Mouse (Mus musculus): ENCODE results near the gene Car11.
A peak's percentile ranks its signal among the peaks of the same experiment; 100 is the strongest.

Car11 gene

DNA sequence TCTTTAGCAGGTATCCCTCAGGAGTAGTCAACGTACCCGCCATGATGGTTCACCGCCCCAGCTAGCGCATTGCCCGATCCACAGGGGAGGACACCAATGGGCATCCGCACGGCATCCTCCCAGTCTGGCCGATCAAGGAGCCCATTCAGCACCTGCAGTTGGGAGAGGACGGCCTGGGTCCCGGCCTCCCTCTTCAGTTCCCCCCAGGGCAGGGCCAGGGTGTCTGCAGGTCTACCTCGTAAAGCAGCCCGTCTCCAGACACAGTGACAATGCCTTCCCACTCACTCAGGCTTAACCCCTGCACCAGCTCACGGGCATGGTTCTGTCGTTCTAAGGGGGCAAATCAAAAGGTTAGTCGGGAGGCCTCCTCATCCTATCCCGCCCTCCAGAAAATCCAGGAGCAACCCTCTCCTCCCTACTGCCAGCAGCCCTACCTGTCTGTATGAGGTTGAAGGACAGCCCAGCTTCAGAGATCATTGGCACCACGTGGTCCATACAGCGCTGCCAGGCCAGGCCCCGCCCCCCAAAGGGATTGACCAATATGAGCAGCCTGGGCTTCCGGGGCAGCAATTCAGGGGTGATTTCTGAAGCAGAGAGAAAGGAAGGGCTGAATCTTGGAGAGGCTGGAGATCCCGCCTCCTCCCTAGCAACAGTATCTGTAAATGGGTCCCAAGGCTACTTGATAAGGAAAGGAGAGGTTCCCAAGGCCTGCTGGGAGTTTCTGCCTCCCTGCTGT, 12.5 kb downstream of the Car11 start:
- DNase-seq = peak; percentile 88

DNA sequence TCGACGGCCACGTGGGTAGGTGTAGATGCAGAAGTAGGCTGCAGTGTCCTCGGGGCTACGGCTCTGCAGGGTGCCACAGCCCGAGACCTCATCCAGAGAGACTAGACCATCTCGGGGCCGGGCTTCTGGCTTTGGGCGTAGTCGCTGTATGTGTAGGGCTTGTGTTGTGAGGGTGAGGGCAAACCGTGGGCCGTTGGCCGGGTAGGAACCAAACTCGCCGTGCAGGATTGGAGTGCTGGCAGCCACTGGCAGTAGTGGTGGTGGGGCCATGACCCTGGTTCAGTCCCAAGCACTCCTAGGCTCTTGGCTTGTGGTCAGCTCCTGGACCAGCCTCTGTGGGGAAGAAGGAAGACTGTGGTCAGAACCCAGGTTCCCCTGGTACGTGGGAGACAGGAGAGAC, 13.8 kb downstream of the Car11 start:
- no peak for DNase-seq

DNA sequence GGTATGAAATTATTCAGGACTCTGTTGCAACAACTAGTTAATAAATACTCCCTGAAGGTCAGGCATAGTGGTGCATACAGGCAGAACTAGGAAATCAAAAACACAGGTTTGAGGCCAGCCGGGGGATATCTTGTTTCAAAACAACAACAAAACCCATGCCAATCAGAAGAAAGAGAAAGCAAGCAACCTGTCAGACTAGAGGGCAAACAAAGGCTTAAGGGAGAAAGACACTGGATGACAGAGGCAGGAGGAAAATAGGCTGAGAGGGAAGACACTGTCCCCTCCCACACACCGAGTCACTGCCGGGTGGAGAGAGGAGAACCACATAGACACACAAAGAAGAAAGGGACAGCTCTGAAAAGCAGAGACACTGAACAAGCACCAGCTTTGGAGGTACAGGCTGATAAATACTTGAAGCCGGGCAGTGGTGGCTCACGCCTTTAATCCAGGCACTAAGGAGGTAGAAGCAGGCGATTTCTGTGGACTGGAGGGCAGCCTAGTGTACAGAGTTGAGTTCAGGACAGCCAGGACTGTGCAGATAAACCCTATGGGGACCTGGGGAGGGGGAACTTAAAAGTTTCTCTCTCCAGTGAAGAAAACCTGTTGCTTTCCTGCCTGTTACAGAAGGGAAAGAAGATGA, 14.4 kb downstream of the Car11 start:
- peak; percentile 28 for DNase-seq

DNA sequence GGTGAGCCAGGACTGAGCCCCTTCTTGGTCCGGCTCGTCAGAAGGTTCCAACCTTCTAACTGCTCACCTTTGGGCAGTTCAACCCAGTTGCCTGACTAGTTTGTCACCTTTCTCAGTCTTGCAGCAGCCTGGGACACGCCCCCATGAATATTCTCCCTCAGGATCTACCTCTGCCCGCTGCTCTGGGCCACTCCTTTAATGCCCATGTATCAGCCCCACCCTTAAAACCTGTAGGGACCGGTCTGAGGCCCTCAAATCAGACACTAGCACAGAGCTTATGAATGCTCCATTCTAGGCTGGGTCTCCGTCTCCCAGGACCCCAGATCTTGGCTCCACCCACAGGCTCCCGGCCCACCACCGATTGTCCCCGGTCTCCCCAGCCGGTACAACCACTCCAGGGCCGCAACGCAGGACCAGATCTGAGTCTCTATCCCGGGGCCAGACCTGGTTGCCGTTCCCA, 15.0 kb downstream of the Car11 start:
- DNase-seq = no peak

DNA sequence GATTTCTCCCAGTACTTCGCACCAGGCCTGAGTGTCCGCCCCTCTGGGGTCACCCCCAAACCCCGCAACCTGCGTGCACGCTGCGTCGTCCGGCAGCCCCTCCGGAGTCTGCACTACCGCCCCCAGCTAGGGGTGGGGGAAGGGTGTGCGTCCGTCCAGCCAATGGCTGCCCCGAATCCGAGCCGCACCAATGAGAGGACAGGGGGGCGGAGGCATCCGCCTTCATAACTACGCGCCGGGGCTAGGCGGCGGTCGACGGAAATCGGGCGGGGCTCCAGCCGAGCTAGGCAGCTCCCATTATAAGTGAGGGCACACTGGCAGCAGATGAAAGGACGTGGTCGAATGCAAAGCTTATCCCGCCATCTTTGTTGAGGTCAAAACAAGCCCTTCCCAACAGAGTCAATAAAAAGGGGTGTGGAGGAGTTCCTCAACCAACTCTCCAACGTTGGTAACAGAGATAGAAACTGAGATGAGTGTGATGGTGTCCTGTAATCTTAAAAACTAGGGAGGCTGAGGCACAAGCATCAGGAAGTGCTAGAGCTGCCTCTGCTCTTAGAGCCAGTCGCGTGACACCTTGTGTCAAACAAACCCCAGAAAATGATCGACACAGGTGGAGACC, 15.6 kb downstream of the Car11 start, which contains the start of gene Rpl18:
Gene Rpl18 (plus strand): TSS at position 368 of the 619 bp plus-strand sequence.
- peak; percentile 97 for DNase-seq

DNA sequence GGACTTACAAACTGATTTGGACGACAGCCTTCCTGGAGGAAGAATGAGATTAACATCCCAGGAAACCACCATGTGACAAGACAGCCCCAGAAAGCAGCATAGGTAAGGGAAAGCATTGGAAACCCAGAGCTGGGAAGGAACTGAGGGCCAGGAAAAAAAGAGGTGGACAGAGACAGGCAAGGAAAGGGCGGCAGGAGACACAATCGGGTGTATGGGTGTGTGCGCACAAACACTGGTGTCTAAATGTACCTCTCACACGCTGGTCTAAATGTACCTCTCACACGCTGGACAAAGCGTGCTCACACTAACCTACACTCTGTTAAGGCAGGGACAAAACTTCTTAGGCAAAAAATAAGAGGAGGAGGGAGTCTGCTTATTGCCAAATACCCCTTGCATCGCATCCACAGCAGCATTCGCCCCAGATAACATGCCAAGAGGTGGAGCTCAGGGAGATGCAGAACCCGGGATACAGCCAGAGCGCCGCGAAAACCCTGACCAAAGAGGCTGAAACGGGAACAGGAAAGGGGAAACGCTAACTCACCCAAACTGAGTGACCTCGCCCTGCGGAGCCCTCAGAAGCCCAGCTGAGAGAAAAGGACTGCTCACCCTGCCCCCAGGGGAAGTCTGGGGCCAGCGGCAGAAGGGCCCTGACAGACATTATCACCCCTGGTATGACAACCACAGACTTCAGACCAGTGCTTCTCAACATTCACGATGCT, 16.3 kb downstream of the Car11 start:
- no peak for DNase-seq

DNA sequence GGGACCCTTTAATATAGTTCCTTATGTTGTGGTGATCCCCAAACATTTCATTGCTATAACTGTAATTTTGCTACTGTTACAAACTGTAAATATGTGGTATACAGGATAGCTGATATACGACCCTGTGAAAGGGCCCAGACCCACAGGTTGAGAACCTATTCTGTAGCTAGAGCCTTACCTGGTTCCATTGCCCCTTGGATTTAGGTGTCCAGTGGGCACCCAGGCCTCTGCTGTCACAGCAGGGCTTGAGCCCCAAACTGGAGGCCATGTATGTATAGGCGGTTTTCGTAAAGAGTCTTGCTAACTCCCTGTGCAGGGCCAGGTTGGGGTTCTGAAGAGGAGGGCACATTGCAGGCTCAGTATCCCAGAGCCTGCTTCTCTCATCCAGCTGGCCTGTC, 16.8 kb downstream of the Car11 start:
- DNase-seq = no peak

DNA sequence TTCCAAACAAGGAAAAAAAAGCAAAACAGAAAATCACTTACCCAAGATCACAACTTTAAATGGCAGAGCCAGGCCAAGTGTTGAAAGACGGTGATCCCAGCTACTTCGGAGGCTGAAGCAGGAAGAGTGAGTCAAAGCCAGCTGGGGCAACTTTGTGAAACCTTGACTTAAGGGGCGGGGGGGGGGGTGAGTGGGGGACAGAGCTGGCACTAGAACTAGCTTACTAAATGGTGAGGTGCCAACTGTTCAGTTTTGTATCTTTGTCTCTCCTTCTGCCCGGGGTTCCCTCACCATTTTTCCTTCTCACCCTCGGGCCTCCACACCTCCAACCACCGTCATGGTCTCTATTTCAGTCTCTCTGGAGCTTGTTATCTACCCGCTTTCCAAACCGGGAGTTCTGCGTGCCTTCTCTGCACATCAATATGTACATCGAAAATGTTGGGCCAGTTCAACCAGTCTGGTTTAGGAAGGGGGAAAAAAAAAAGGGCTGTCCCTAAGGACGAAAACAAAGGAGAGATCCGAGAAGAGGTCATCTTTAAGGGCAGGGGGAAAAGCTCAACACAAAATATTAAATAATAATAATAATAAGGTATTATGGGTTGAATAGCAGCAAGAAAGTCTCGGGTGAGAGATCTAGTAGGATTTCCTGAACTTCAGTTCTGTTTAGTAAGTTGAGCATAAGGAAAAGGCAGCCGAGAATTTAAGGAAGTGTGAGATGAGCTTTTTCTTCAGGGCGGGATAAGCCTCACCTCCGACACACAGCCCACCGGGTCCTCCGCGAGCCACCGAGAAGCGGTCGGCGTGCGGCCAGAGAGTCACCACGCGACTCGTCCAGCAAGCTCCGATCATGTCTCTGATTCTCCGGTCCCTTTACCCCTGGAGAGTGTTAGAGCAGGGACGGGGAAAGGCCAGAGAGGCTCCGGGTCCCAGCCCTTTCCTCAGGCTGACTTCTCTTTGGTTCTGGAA, 17.6 kb downstream of the Car11 start:
- DNase-seq = no peak

DNA sequence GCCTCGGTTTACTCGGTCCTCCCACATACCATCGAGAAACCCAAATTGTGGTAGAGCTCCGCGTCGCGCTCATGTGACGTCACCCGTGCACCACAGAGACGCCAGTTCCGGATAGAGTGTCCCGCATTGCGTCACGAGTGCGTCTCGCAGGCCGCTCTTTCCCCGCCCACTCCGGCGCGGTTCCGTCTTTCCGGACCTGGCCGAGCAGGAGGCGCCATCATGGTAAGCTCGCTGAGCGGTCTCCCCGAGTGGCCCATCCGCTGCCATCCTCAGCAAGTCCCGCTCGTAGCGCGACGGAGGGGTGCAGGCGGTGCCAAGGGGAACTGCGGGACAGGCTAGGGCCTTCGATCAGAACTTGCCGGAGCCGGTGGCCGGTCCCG, 18.3 kb downstream of the Car11 start, which contains the start of gene Sphk2:
Gene Sphk2 (minus strand): TSS at position 85 of the 380 bp plus-strand sequence.
- DNase-seq = peak; percentile 99

DNA sequence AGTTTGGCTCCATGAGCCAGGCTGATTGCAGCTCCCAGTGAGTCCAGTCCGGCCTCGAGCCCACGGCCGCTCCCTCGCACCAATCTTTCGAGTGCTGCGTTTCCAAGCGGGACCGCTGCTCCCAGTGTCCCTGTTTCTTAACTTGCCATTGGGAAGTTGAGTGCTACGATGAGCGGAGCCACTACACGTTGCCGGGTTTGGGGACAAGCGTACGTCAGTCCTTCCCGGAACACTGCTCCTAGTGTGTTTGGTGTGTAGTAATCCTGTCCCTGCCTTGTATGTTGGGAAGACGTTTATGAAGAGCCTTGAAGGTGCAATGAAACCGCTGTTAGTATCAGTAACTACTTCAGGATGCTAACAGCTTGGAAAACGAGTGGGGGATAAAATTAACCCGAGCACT, 18.7 kb downstream of the Car11 start:
- DNase-seq = no peak

DNA sequence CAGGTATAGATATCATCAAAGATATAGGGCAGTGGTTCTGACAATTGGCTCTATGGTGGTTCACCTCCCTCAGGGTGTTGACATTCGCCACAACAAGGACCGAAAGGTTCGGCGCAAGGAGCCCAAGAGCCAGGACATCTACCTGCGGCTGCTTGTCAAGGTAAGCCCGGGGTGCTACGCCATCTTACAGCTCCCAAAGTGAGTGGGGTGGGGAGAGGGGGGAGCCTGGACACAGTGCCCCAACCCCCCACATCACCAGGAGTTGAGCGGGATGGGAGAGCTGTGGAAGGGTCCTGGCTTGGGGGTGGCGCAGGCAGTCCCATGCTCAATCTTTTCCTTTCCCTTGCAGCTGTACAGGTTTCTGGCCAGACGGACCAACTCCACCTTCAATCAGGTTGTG, 19.5 kb downstream of the Car11 start:
- no peak for DNase-seq

DNA sequence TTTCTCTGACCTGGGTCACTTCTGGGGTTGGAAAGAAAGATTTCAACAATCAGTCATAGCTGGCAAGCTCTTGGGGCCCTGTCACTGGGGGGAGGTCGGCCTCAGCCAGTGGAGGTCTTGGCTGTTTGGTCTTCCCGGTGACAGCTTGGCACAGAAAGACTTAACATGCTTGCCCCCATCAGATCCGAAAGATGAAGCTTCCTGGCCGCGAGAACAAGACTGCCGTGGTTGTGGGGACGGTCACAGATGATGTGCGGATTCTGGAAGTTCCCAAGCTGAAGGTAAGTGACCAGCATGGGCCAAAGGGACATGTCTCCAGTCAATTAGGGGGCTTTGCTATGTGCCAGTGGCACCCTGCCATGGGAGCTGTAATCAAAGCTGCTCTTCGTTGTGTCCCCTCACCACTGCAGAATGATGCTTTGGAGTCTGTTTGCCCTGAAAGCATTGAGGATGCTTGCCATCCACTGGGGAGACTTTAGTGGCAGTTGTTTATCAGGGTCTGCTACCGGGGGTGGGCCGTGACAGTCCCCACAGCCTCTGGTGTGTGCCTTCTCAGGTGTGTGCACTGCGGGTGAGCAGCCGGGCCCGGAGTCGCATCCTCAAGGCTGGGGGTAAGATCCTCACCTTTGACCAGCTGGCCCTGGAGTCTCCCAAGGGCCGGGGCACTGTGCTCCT, 20.2 kb downstream of the Car11 start:
- DNase-seq = no peak

DNA sequence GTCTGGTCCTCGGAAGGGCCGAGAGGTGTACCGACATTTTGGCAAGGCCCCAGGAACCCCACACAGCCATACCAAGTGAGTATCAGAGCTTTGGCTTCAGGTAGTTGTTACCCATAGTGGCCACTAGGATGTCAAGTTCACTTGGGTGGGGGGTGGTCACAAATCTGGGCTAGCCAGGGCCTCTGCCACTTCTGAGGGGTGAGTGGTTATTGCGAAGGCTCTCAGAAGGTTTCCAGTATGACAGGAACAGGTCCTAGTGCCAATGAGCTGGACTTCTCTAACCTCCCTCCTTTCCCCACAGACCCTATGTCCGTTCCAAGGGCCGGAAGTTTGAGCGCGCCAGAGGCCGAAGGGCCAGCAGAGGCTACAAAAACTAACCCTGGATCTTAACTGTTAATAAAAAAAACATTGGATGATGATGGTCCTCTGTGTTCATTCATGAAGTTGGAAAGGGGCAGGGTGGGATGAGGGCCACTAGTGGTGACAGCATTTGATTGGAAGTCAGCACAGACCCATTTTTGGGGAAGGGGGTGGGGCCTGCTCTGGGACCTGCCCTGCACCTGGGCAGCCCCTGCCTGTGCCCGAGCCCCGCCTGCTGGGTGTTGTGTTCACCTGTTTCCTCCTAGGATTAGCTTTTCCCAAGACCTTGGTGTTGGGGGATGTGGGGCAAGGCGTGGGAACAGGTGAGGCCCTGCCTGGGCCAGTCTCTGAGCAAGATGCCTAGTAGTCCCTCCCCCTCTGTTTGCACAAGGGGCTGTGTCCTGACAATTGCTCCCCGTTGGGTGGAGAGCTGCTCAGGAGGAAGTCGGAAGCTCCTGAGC, 21.0 kb downstream of the Car11 start, which contains the start of gene Fam83e:
Gene Fam83e (plus strand): TSS at position 800 of the 821 bp plus-strand sequence.
- no peak for DNase-seq

DNA sequence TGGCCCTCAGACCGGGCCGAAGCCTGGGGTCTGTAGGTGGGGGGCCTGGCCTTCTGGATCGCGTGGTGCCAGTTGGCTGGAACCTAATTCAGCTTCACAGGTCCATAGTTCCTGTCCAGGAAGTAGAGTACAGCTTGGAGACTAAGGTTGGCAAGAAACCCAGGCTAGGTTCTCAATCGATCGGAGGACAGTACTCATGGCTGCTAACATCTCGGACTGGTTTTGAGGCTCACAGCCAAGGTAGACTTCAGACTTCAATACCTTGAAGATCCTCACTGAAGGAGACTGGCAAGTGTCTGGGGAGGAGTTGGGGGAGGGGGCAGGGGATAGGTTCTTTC, 21.6 kb downstream of the Car11 start:
- no peak for DNase-seq

DNA sequence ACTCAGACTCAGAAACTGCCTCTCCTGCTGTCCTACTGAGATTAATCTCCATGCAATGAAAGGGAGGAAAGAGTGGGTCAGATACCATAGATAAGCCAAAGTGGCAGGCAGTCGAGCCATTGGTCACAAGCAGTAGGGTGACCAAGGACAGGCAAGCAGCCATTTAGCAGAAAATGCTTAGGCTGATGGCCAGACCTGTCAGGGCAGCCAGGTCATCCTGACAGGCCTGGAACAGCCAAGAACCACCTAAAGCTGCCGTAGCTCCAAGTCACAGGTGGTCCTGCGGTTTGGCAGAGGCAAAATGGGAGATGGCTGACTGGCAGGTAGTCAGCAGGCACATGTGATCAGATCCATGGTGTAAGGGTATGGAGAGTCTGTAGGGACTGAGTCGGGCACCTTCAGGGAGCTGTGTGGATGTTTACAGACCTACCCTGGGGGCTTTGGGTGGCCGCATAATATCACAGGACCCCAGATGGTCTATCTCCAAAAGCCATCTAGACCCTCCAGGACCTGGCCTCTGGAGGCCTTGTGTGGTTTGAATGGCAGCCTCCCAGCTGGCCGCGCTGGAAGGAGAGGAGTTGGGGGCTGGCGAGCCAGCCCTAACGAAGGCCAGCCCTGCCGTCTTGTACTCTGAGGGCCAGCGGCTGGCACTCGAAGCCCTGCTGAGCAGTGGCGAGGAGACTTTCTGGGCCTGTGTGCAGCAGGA, 22.2 kb downstream of the Car11 start:
- no peak for DNase-seq

DNA sequence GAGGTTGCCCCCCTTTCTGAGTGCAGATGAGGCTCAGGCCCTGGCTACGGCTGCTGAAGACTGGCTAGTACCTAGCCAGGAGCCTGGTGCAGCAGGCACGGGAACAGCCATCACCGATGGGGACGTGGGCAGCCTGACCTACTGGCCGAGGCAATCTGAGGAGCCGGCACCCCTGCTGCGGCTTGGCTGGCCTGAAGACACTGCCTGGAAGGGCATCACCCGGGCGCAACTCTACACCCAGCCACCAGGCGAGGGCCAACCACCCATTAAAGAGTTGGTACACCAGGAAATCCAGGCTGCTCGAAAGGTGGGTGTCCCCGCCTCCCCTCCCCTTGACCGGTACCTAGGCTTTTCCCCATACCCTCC, 22.7 kb downstream of the Car11 start:
- no peak for DNase-seq

DNA sequence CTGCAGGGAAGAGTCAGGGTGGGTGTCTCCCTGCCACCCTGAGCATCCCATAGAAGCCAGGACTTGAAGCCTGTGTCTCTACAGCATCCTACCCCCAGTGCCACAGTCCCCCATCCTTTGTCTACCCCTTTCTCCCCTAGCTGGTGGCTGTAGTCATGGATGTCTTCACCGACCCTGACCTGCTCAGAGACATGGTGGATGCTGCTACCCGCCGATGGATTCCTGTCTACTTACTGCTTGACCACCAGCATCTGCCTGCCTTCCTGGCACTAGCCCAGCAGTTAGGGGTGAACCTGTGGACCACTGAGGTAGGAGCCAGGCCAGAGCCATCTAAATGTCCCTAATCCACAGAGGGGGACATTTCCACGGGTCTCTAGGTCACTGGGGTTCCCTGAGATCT, 23.7 kb downstream of the Car11 start:
- DNase-seq = no peak

DNA sequence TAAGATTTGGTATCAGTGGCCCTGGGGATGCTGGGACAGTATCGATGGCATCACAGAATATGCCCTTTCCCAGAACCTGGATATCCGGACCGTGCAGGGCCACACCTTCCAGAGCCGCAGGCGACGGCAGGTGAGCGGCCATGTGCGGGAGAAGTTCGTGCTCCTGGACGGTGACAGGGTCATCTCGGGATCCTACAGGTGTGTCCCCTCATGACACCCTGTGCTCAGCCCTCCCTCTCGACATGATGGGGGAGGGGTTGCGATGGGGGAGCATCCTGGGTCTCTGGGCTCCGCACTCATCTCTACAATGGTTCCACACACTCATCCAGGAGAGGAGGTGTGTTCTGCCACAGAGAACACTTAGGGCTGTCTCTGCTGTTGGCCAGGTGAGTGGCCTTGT, 24.1 kb downstream of the Car11 start:
- no peak for DNase-seq

DNA sequence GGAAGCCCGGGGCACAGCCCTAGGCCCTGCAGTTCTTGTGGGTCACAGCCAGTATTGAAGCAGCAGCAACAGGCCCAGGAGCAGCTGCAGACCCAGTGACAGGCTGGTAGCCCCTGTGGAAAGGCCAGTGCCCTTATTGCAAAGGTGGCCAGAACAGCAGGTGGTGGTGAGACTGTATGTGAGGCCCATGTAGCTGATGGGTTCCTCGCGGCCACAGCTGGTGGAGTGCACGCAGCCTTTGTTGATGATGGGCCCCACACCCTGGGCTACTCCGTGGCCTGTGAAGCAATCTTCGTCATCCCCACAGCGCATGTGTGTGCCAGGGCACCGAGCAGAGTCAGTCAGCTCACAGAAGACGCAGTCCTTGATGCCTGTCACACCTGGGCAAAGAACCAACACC, 25.5 kb downstream of the Car11 start:
- DNase-seq = no peak

DNA sequence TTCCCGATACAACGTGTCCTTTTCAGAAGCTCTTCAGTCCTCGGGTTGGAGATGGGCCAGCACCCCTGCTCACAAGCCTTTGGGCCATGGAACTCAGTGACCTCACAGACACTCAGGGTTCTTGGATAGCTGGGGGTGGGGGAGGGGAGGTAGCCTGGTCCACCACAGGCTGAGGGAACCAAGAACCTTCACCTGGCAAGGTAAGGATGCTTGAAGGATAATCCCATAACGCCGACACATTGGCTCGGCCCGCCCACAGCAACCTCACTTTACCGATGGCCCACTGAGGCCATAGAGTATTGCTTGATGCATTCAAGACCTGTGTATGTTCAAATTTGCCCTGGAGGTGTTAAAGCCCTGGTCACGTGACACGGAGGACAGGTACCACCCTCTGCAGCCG, 26.1 kb downstream of the Car11 start, which contains the start of gene Spaca4:
Gene Spaca4 (minus strand): TSS at position 101 of the 400 bp plus-strand sequence.
- no peak for DNase-seq

All from kidney, adult 18-20 months (tissue).